Mouse (Mus musculus) liver, postnatal 0 days (tissue): Measurements from ENCODE around the gene Sohlh1. TPM values are rescaled to one million over a fixed set of nuclear protein-coding genes. Genes with fewer than 3 reads are reported as not detected.

Experiments
- ATAC-seq: fragments of 200-750 bp; cut with Nextera tagmentation; 2 replicates; pipeline ENCODE4 v1.8.0; 2017; ENCODE audit warnings: mild to moderate bottlenecking, moderate library complexity
- DNase-seq: peaks from one replicate; pipeline ENCODE4 v3.0.0-alpha.2; 2016
- H3K27ac ChIP-seq: fragments of 300-500 bp; sonication (generic); 2 replicates; pipeline ENCODE4 v1.5.1; 2014; ENCODE audit warnings: antibody characterized with exemption, moderate library complexity, mild to moderate bottlenecking, low read depth
- H3K27me3 ChIP-seq: fragments of 300-500 bp; sonication (generic); 2 replicates; pipeline ENCODE4 v1.6.1; 2014; ENCODE audit warnings: low read length, control low read depth, mixed read lengths; ENCODE audit not compliant: insufficient read depth
- H3K36me3 ChIP-seq: fragments of 300-500 bp; sonication (generic); replicated peaks from 2 replicates; pipeline ENCODE4 v1.6.1; 2014; ENCODE audit warnings: mild to moderate bottlenecking, control low read depth, low read length, moderate library complexity, mixed read lengths; ENCODE audit not compliant: insufficient read depth
- H3K4me1 ChIP-seq: fragments of 300-500 bp; sonication (generic); 2 replicates; pipeline ENCODE4 v1.6.1; 2014; ENCODE audit warnings: antibody characterized with exemption, mild to moderate bottlenecking, control low read depth; ENCODE audit not compliant: insufficient read depth
- H3K4me2 ChIP-seq: fragments of 300-500 bp; sonication (generic); 2 replicates; pipeline ENCODE4 v1.6.1; 2014; ENCODE audit warnings: low read depth, mild to moderate bottlenecking, low read length, moderate library complexity, mixed read lengths
- H3K4me3 ChIP-seq: fragments of 300-500 bp; sonication (generic); 2 replicates; pipeline ENCODE4 v1.5.1; 2014; ENCODE audit warnings: low read depth, low read length
- H3K9ac ChIP-seq: fragments of 300-500 bp; sonication (generic); replicated peaks from 2 replicates; pipeline ENCODE4 v1.6.1; 2014; ENCODE audit warnings: mild to moderate bottlenecking, moderate library complexity
- H3K9me3 ChIP-seq: fragments of 300-500 bp; sonication (generic); 2 replicates; pipeline ENCODE4 v1.6.1; 2016; ENCODE audit warnings: mild to moderate bottlenecking, control low read depth, low read length, mixed read lengths
- CTCF ChIP-seq: sonication (generic); IDR thresholded peaks from 2 replicates; pipeline ENCODE4 v1.5.1; 2016; ENCODE audit warnings: antibody characterized with exemption, low read depth
- EP300 ChIP-seq: IDR thresholded peaks from 2 replicates; pipeline ENCODE4 v1.6.1; 2016; ENCODE audit warnings: antibody characterized with exemption, low read depth, mild to moderate bottlenecking
- WGBS: fragments of 180-500 bp; shearing (Covaris S2); extraction: QIAGEN DNeasy Blood & Tissue Kit; methylation state at CpG from one replicate; pipeline ENCODE4 v1.1.7; 2014; ENCODE audit not compliant: insufficient replicate concordance; 5-methylcytosine and 5-hydroxymethylcytosine counted together
- polyA plus RNA-seq: library from polyadenylated mRNA; unstranded; fragments of >200 nt; fragmentation: Nextera tagmentation; extraction: Ambion mirVana; gene quantifications from 2 replicates; pipeline ENCODE4 v1.2.1, GENCODE M21; 2015

Sohlh1 gene
- polyA plus RNA-seq, 1 experiment from 2014 or later: not detected

GRCm38 (mm10) chr2:25850330-25850729 lies 3.3 kb upstream of the Sohlh1 start:
- Histone ChIP-seq H3K4me2 (no peak overlapping the region), H3K9me3 (no peaks in the 10 kb centered on the region), H3K27ac (no peak overlapping the region), H3K4me1 (no peaks in the 10 kb centered on the region), H3K27me3 (no peaks in the 10 kb centered on the region; the same call in 1 of the 2 replicates), H3K4me3 (no peak overlapping the region), H3K9ac (no peak overlapping the region), H3K36me3 (no peaks in the 10 kb centered on the region)
- no peak for TF ChIP-seq EP300
- peak; percentile 82 for TF ChIP-seq CTCF
- no peak for ATAC-seq
- DNase-seq: peak; percentile 60
- 13% methylated on average over 4 of the region's 4 CpGs for WGBS

GRCm38 (mm10) chr2:25846516-25846915 lies 532 bp downstream of the Sohlh1 start:
- no peaks in the 10 kb centered on the region; the same call in 1 of the 2 replicates for H3K27me3 ChIP-seq
- no peak overlapping the region for H3K27ac ChIP-seq
- no peaks in the 10 kb centered on the region for H3K4me1 ChIP-seq
- H3K36me3 ChIP-seq: no peaks in the 10 kb centered on the region
- WGBS: 67% methylated on average over 8 of the region's 8 CpGs
- no peak overlapping the region for H3K9ac ChIP-seq
- no peak for ATAC-seq
- H3K4me3 ChIP-seq: no peak overlapping the region
- no peak for DNase-seq
- TF ChIP-seq EP300 (no peak), CTCF (no peak)
- H3K4me2 ChIP-seq: no peak overlapping the region
- H3K9me3 ChIP-seq: no peaks in the 10 kb centered on the region

DNA sequence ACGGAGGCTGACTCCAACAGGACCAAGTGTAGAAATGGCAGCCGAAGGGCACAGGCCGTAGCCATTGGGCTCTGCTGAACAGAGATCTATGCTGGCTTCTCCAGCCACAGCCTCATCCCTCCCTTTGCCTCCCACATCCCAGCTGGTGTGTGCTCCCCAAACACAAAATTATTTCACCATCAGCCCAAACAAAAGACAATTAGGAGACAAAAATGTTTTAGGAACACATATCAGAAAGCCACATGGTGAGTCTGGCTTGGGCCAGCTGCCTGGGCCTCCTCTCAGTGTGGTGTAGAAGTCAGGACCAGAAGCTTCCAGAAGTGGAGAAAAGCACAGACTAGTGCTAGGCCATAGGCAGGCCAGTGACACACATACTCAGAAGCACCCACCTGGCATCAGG lies 3.0 kb downstream of the Sohlh1 start:
- Histone ChIP-seq H3K4me3 (no peak overlapping the region), H3K27ac (no peak overlapping the region), H3K9ac (no peak overlapping the region), H3K4me1 (no peaks in the 10 kb centered on the region), H3K27me3 (no peaks in the 10 kb centered on the region; the same call in 1 of the 2 replicates), H3K36me3 (no peaks in the 10 kb centered on the region), H3K4me2 (no peak overlapping the region), H3K9me3 (no peaks in the 10 kb centered on the region)
- TF ChIP-seq EP300: no peak
- TF ChIP-seq CTCF: no peak
- DNase-seq (no peak), ATAC-seq (no peak)
- 71% methylated on average over 3 of the region's 3 CpGs for WGBS

DNA sequence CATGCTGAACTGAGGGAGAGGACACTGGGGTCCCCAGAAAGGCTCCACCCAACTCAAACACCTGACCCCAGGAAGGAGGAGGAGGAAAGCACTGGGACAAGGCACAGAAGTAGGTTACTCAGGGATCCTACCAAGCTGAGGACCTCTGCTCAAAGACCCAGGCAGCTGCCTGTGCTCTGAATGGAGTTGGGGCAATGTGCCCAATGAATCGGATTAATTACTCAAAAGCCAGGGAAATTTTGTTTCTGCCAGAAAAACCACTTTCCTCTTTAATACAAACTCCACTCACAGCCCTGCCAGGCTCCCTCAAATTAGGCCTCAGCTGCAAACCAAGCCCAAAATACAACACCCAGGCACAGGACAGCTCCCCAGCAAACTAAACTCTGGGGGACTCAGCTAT lies 4.3 kb downstream of the Sohlh1 start:
- H3K4me1 ChIP-seq: no peaks in the 10 kb centered on the region
- no peak overlapping the region for H3K4me2 ChIP-seq
- TF ChIP-seq EP300 (no peak), CTCF (no peak)
- 70% methylated on average over 1 of the region's 1 CpGs for WGBS
- H3K27me3 ChIP-seq: no peaks in the 10 kb centered on the region; the same call in 1 of the 2 replicates
- ATAC-seq (no peak), DNase-seq (no peak)
- H3K36me3 ChIP-seq: no peaks in the 10 kb centered on the region
- H3K9me3 ChIP-seq: no peaks in the 10 kb centered on the region
- no peak overlapping the region for H3K4me3 ChIP-seq
- no peak overlapping the region for H3K9ac ChIP-seq
- no peak overlapping the region for H3K27ac ChIP-seq

DNA sequence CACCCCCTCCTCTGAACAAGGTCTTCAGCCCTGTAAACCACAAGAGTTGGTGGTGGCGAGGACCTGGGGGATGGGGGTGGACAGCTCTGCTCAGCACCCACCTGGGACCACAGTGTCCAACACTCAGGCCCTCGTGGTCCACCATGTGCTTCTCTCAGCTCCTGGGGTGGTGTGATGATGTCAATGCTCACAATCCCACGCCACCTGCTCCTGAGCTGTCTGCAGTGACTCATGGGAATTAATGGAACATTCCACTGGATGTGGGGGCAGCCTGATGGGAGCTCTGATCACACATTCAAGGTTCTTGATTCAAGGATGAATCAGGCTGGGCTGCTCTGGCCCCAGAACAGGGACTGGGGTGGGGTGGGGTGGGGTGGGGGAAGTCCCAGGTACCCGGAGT lies 4.9 kb downstream of the Sohlh1 start:
- Histone ChIP-seq H3K27me3 (no peaks in the 10 kb centered on the region; the same call in 1 of the 2 replicates), H3K4me1 (no peaks in the 10 kb centered on the region), H3K4me2 (no peak overlapping the region), H3K9me3 (no peaks in the 10 kb centered on the region), H3K27ac (no peak overlapping the region), H3K36me3 (no peaks in the 10 kb centered on the region), H3K9ac (no peak overlapping the region), H3K4me3 (no peak overlapping the region)
- 57% methylated on average over 4 of the region's 4 CpGs for WGBS
- no peak for ATAC-seq
- no peak for DNase-seq
- no peak for TF ChIP-seq CTCF
- TF ChIP-seq EP300: no peak

GRCm38 (mm10) chr2:25836291-25836690 lies 10.8 kb downstream of the Sohlh1 start:
- H3K36me3 ChIP-seq: no peaks in the 10 kb centered on the region
- DNase-seq (peak; percentile 78), ATAC-seq (peak; percentile 13; the same call in 1 of the 2 replicates)
- H3K27ac ChIP-seq: no peak overlapping the region
- H3K27me3 ChIP-seq: 0 out of 2 replicates have a peak, but pooled peaks cover 3% of the 10 kb centered on the region
- H3K4me3 ChIP-seq: no peak overlapping the region
- H3K9ac ChIP-seq: no peak overlapping the region
- no peaks in the 10 kb centered on the region for H3K9me3 ChIP-seq
- no peak overlapping the region for H3K4me2 ChIP-seq
- 36% methylated on average over 5 of the region's 5 CpGs for WGBS
- H3K4me1 ChIP-seq: no peaks in the 10 kb centered on the region
- TF ChIP-seq CTCF (peak; percentile 90), EP300 (no peak)

DNA sequence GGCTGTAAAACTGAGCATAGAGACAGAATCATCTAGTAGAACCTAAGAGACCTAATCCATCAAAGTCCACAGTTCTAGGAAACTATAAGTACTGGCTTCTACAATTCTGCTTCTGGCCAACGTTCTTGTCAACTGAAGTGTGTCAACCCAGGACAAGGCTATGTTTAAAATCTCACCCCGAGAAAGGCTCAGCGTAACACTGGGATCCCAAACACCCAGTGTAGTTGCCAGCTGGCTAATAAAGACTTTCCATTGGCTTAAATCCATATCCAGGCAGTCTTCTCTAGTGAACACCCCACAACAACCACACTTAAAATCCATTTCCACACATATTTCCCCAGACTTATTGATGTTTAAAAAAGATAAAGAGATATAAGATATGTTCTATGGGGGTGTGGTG lies 16.3 kb downstream of the Sohlh1 start:
- TF ChIP-seq EP300 (no peak), CTCF (no peak)
- Histone ChIP-seq H3K36me3 (no peaks in the 10 kb centered on the region), H3K27ac (no peak overlapping the region), H3K9me3 (no peaks in the 10 kb centered on the region), H3K4me1 (no peaks in the 10 kb centered on the region), H3K4me3 (no peak overlapping the region), H3K4me2 (no peak overlapping the region), H3K27me3 (0 out of 2 replicates have a peak, but pooled peaks cover under 1% of the 10 kb centered on the region), H3K9ac (no peak overlapping the region)
- 72% methylated on average over 3 of the region's 3 CpGs for WGBS
- ATAC-seq (no peak), DNase-seq (no peak)
